ENCODE assay signal across 15 mouse cellular contexts in the genomic region with DNA sequence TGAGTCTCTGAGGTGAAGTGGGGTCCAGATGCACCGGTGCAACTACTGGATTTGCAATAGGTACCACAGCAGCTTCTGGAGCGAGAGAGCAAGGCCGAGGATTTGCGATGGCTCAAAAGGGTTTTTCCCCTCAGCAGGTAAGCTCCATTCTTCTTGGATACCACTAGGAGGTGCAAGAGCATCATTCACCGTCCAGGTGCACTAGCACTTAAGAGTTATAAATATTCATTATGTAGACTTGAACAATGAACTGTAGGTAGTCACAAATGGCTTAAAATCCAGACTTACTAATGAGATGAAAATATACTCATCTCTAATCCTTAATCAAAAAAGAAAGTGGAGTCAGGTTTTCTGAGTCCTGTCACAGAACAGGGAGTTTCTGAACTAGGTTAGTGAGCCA. TPM values are rescaled to one million over a fixed set of nuclear protein-coding genes. Genes with fewer than 3 reads are reported as not detected.
DNase-seq lines count a peak whose midpoint lies in the region; ATAC-seq and TF ChIP-seq lines count a peak whose summit lies in the region.
"Had no signal": no experiment of that assay in that cellular context is flagged by ENCODE, and none has a peak within 500 bp of the region (broad histone marks: within the 10 kb centered on the region; RNA-seq: fewer than 3 reads in every experiment).

No protein-coding gene starts in this region.

- H3K4me3 ChIP-seq in kidney, adult 2 months (ENCODE audit: insufficient read depth, low read depth, low read length) = no peak overlapping the region
- H3K4me3 ChIP-seq: embryonic facial prominence, embryonic 15.5 days; intestine, embryonic 15.5 days; limb, embryonic 12.5 days; midbrain, embryonic 12.5 days had no signal

- DNase-seq in CD4-positive, CD25-positive, alpha-beta regulatory T cell, adult 2 months (ENCODE audit: low read depth, low spot score) = peak; percentile 10
- peak; percentile 66 for DNase-seq in kidney, adult 2 months
- no peak for DNase-seq in kidney, postnatal 4 days
- peak; percentile 60 for DNase-seq in 3T3-L1 (ENCODE audit: low read depth, low spot score)
- peak; percentile 42 for DNase-seq in embryo, embryonic 10.5 days (ENCODE audit: low spot score)
- DNase-seq in adrenal gland, adult 8-10 months = no peak
- no peak for DNase-seq in thymus, postnatal 36 days

- TF ChIP-seq POLR2A in kidney, adult 2 months (IDR thresholded peaks at IDR 0.05; ENCODE audit: low read depth, low read length) = no peak

- 12% methylated on average over 5 of the region's 5 CpGs for WGBS in kidney, adult 2 months

- H3K4me1 ChIP-seq in kidney, adult 2 months (ENCODE audit: control insufficient read depth, insufficient read depth, low read length) = no peaks in the 10 kb centered on the region
- H3K4me1 ChIP-seq: embryonic facial prominence, embryonic 15.5 days; intestine, embryonic 15.5 days; limb, embryonic 12.5 days; midbrain, embryonic 12.5 days had no signal

- TF ChIP-seq CTCF in kidney, adult 2 months (conservative IDR thresholded peaks at IDR 0.05; ENCODE audit: insufficient read depth, insufficient read length, low read depth, low read length) = peak; percentile 74

- no peaks in the 10 kb centered on the region for H3K36me3 ChIP-seq in kidney, adult 2 months (ENCODE audit: control insufficient read depth, insufficient read depth, low read length)
- H3K36me3 ChIP-seq: embryonic facial prominence, embryonic 15.5 days; intestine, embryonic 15.5 days; limb, embryonic 12.5 days; midbrain, embryonic 12.5 days had no signal

- no peak overlapping the region for H3K27ac ChIP-seq in kidney, adult 2 months (ENCODE audit: insufficient read depth, low read depth, low read length)
- H3K27ac ChIP-seq: embryonic facial prominence, embryonic 15.5 days; intestine, embryonic 15.5 days; limb, embryonic 12.5 days; midbrain, embryonic 12.5 days had no signal

- no peak for ATAC-seq in CD4-positive, CD25-positive, alpha-beta regulatory T cell, adult 4 months
- ATAC-seq: intestine, embryonic 15.5 days had no signal

- no peaks in the 10 kb centered on the region for H3K27me3 ChIP-seq in kidney, adult 2 months (replicated peaks; ENCODE audit: control insufficient read depth, insufficient read depth, low read length)
- H3K27me3 ChIP-seq: embryonic facial prominence, embryonic 15.5 days; intestine, embryonic 15.5 days; limb, embryonic 12.5 days; midbrain, embryonic 12.5 days had no signal

RNA-seq across cellular contexts. Expression of a gene that starts 8.2 kb away (rescaled TPM):
- polyA plus RNA-seq in CD4-positive, CD25-positive, alpha-beta regulatory T cell, adult 4 months (2017; shearing (Covaris generic)) = not detected
- polyA plus RNA-seq in kidney, adult 2 months (2012; rRNA removed) = 0.14 and 0.16 TPM in 2 replicates
- not detected for total RNA-seq in adrenal gland, adult 8-10 months (2022)
- total RNA-seq: adrenal gland, adult 18-20 months; granulocyte monocyte progenitor cell, adult 5-6 weeks had no signal
- polyA plus RNA-seq: intestine, embryonic 15.5 days; stomach, embryonic 14.5 days had no signal

RNA-seq across cellular contexts. Expression of a gene that starts 27.2 kb away (rescaled TPM):
- polyA plus RNA-seq in CD4-positive, CD25-positive, alpha-beta regulatory T cell, adult 4 months (2017; shearing (Covaris generic)) = 1 to 10 TPM; 4.5 to 4.7 TPM
- 66.9 and 71.9 TPM in 2 replicates for polyA plus RNA-seq in kidney, adult 2 months (2012; rRNA removed)
- total RNA-seq in adrenal gland, adult 8-10 months (2022) = 10 to 100 TPM; 11.2 to 20.5 (median 17.5) TPM

RNA-seq across cellular contexts. Expression of a gene that starts 29.0 kb away (rescaled TPM):
- polyA plus RNA-seq in CD4-positive, CD25-positive, alpha-beta regulatory T cell, adult 4 months (2017; shearing (Covaris generic)) = not detected
- not detected in 2 replicates for polyA plus RNA-seq in kidney, adult 2 months (2012; rRNA removed)
- under 1 TPM in 1 of 4 experiments, not detected in 3; 0.06 TPM for total RNA-seq in adrenal gland, adult 8-10 months (2022)
- total RNA-seq: adrenal gland, adult 18-20 months; granulocyte monocyte progenitor cell, adult 5-6 weeks had no signal

RNA-seq across cellular contexts. Expression of a gene that starts 55.8 kb away (rescaled TPM):
- under 1 TPM in 1 of 2 experiments, not detected in 1; 0.13 TPM for polyA plus RNA-seq in CD4-positive, CD25-positive, alpha-beta regulatory T cell, adult 4 months (2017; shearing (Covaris generic))
- polyA plus RNA-seq in kidney, adult 2 months (2012; rRNA removed) = 0.80 TPM in 2 replicates
- 1 to 10 TPM; 2.0 to 4.2 (median 2.8) TPM for total RNA-seq in adrenal gland, adult 8-10 months (2022)
- total RNA-seq: granulocyte monocyte progenitor cell, adult 5-6 weeks had no signal

RNA-seq across cellular contexts. Expression of a gene that starts 56.6 kb away (rescaled TPM):
- polyA plus RNA-seq in CD4-positive, CD25-positive, alpha-beta regulatory T cell, adult 4 months (2017; shearing (Covaris generic)) = not detected
- polyA plus RNA-seq in kidney, adult 2 months (2012; rRNA removed) = 22.3 and 22.4 TPM in 2 replicates
- total RNA-seq in adrenal gland, adult 8-10 months (2022) = 1 to 10 TPM in 2 of 4 experiments, under 1 TPM in 2; 0.28 to 1.2 (median 0.84) TPM
- total RNA-seq: granulocyte monocyte progenitor cell, adult 5-6 weeks had no signal

Comparison
In these comparisons a context has a peak if more than half of its experiments do, and no peak if none do; other contexts are left out.
1. DNase-seq: peak in CD4-positive, CD25-positive, alpha-beta regulatory T cell, adult 2 months (single experiment), kidney, adult 2 months (single experiment), 3T3-L1 (single experiment) and embryo, embryonic 10.5 days (single experiment); none in kidney, postnatal 4 days (0 of 2), adrenal gland, adult 8-10 months (single experiment) and thymus, postnatal 36 days (0 of 2).
2. RNA of a gene that starts 27.2 kb away (polyA plus RNA-seq): 66.9 to 71.9 TPM in kidney, adult 2 months; 4.5 to 4.7 TPM in CD4-positive, CD25-positive, alpha-beta regulatory T cell, adult 4 months; every median in the first group is over 10 times any median in the second.